Mouse (Mus musculus): ENCODE measurements around the gene Pde8b. TPM values are rescaled to one million over a fixed set of nuclear protein-coding genes. Genes with fewer than 3 reads are reported as not detected.

Pde8b gene
- total RNA-seq, 2 experiments from 2014 or later = 4.0 to 4.4 TPM

DNA sequence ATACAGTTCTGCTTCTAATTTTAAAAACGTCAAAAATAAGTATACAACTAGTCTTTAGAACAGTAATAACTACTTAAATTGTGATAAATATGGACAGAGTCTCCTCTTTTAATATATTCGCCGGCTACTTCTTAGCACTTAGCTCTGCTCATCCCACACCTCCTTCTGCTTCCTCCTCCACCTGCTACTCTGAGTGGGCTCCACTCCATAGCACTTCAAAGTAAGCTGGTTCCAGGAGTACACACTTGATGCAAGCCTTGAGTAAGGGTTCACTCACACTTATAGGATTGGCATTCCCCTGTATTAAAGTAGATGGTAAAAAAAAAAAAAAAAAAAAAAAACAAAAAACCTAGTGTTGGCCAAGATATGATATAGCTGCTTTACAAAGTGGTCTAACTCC lies 89.9 kb downstream of the Pde8b start:
- no peak for DNase-seq (ENCODE audit: low spot score in 2 of 2)

DNA sequence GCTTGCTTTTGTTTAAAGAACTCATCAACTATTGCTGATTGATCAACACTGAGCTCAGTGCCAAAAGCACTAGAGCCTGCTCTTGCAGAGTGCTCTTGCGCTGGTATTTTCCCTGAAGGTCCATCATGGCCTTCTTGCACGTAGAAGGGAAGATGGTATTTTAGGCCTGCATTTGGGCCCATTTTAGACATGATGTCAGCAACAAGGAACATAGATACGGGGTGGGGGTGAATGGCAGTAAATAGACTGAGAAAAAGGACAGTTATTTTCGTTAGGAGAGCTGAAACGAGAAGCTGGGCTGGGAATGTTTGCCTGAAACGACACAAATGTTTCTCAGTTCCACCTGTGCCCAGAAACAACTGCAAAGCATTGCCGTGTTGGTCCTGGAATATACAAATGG lies 91.2 kb downstream of the Pde8b start:
- DNase-seq (ENCODE audit: low spot score in 2 of 2) = no peak

DNA sequence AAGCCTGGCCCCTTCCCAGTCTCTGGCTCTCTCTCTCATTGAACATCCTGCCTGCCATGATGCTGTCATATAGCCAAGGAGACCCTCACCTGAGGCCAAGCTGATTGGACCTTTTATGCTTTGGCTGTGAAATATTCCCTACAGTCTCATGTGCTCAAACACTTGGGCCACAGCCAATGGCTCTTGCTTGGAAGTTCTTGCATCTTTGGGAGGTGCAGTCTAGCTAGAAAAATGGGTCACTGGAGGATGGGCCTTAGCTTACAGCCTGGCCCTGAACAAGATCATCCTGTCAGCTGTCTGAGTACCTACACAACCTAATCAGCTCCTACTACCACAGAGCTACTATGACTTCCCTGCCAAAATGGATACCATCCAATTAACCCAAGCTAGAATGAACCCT lies 105.4 kb downstream of the Pde8b start:
- no peak for DNase-seq (ENCODE audit: low spot score in 2 of 2)

DNA sequence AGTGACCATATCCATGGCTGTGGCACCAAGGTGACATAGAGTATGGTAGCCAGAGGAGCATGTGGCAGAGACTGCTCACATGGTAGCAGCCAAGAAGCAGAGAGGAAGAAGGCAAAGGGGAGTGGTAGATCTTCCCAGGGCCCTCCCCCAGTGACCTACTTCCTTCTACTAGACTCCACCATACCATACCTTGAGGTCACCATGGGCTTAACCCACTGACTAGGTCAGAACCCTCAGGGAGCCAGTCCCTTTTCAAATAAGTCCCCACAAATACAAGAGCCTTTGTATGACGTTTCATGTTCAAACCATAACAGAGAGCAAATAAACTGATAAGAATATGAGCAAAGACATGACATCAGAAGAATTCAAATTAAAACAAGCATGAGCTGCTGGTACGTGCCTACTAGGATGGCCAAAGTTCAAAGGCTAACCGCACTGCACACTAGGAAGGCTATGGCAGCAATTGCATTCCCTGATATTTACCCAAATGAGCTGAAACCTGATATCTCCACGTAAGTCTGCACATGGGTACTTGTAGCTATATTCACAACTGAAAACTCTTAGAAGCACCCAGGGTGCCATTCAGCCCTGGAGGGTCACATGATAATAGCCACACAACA lies 109.6 kb downstream of the Pde8b start:
- no peak for DNase-seq (ENCODE audit: low spot score in 2 of 2)

DNA sequence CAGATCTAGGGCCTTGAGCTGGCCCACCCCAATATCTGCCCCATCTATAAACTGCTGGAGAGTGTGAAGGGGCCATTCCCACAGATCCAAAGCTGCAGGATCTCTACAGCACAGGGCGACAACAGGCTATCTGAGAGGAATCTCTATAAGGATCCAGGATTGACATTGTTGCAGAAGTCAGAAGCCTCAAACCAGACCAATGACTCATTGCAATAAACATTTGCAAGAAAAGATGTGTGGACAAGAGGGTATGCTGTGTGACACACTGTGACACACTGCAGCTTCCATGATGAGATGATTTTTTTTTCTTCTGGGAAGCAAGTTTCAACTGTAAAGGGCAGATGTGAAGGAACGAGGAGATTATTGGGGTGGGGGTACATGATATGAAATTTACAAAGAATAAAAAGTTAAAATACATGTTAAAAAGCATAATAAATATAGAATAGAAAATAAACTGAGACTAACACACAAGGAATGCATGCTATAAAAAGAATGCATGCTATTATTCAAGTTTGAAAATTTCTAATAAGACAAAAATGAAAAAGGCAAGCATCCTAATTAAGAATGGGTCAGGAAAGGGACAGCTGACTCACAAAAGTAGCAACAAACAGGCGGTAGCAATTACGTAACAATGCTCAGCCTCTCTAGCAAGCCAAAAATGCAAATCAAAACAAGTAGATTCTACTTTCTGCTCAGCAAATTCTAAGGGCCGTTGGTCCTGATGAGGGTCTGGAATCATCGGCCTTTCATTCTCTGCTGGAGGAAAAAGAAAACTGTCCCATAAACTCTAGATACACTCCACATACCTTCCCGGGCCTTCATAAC lies 114.6 kb downstream of the Pde8b start:
- no peak for DNase-seq (ENCODE audit: low spot score in 2 of 2)

DNA sequence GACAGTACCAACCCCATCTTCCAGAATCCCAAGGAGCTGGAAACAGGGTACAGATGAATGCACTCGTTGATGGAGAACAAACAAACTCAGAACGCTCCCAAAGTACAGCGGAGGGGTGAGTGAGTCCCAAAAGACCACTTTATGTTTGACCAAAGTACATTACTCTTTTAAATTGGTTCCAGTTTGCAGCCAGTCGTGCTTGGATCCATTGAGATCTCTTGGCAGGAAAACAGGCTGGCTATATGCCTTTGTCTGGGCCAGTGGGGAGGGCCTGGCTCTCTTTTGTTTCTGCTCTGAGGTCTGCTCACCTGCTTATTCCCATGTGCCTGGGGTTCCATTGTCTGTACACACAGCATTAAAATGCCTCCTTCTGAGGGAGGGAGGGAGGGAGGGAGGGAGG lies 118.3 kb downstream of the Pde8b start:
- DNase-seq (ENCODE audit: low spot score in 2 of 2) = no peak

DNA sequence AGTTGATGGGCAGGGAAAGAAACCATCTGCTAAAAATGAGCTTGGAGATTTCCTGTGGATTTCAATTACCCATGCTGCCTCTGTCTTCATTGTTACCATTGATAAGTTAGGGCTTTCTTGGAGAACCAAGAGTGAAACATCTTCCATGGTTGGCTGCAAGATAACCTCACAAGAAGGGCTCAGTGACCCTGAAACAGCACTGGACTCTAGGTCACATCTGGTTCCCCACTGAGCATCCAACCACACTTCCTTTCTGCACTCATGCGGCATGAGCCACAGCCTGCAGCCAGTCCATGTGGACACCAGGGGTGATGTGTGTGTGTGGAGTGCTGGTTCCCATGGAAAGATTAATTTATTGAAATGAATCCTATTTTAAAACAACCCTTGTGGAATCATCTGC lies 119.1 kb downstream of the Pde8b start:
- DNase-seq (ENCODE audit: low spot score in 2 of 2) = no peak

DNA sequence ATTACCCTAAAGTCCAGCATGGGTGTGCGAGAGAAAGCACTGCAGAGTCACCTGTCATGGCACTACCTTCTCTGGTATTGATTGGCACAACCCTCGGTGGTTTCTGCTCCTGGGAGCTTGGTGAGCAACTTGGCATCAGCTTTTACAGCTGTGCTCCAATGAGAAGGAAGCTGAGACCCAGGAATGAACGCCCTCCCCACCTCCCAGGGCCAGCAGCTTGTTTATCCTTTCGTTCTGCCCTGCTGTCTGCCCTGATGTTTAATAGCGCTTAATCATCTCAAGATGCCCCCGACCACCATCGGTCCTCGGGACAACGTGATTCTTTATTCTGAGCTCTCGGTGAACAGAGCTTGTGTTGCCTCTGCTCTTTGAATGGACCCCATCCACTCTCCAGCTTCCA lies 122.8 kb downstream of the Pde8b start:
- DNase-seq (ENCODE audit: low spot score in 2 of 2) = no peak

DNA sequence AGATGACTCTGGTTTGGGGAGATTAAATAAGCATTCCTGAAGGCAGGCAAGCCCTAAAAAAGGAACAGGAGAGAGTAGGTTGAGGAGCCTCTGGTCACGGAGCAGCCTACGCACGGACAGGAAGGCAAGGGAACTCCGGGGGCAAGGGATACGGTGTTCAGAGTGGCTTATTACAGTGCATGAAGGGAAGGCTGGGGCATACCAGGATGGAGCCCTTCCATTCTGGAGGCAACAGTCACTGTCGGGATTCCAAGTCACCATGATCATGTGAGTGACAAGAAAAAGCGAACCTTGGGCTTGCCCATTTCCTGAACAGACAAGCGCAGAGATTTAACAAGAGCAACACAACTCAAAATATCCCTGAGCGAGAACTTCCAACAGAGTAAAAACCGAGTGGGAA lies 123.3 kb downstream of the Pde8b start:
- no peak for DNase-seq (ENCODE audit: low spot score in 2 of 2)

DNA sequence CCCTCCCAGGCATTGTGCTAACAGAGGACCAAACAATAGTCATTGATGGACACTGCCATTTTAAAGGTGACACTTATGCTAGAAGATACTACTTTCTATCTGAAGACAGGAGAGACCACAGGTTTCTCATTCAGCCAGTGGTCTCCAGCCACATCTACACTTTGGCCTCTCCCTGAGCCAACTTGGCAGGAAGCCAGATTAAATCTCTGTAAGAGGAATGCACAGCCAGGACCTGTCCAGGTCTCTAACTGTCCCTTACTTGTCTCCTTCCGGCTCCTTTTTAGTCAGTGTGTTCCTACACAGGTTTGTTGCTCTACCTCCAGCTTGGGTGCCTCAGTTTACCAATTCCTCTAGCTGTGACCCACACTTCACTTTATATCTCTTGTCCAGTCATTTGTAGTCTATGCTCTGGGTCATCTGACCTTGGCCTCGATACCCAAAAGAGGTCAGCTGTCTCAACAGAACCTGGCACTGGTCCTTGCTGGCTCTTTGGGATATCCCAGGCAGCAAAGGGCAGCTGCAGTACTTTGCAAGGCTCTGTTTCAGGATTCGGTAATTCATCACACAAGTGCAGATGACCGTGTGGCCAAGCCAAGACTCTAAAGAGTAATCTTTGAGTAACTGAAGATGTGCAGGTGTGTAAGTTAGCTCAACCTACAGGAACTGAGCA lies 124.5 kb downstream of the Pde8b start:
- no peak for DNase-seq (ENCODE audit: low spot score in 2 of 2)

DNA sequence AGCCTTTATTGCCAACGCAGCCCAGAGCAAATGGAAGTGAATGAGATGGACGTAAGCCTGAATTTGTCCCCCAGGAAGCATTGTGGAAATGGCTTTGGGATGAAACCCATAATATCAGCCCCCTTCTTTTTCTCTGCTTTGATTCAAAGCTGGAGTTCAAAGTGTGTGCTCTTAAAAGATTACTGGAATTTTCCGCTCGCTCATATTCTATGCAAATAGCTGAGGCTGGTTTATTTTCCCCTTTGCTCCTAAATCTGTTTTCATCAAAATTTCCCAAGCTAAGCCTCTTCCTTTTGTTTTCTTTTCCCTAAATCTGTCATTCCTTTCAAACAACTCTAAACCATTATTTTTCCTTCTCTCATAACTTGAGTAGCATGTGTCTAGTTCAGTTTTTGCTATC lies 129.6 kb downstream of the Pde8b start:
- no peak for DNase-seq (ENCODE audit: low spot score in 2 of 2)

DNA sequence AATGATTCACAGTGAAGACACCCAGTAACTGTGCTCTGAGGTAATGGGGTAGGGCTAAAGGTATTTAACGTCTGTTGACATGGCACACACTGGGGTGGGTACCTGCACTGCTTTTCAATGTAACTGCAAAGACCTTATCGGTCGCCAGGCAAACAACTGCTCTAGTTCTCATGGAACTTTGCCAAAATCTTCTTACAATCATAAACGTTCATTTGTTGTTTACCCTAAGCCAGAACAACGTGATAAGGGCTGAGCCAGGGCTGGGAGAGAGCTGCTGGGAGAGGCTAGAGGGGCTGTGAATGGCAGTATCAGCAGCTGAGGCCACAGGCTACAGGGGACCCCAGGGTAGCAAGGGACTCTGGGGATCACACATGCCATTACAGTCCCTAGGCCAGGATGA lies 136.4 kb downstream of the Pde8b start:
- DNase-seq (ENCODE audit: low spot score in 2 of 2) = no peak

DNA sequence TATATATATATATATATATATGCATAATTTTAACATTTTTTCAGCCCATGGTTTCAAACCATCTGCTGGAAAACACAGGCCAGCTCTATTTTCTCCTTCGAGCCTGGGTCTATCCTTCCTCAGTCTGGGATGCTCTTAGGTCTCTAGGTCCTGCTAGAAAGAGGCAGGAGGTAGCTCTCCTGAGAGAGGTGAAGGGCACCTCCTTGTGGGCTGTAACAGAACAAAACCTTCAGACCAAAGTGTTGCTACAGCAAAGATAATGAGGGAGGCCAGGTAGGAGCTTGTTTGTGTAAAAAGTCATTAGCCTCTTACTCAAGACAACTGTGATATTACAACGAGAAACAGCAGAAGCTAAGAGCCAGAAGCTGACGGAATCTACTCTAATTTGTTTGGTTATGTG lies 140.6 kb downstream of the Pde8b start:
- no peak for DNase-seq (ENCODE audit: low spot score in 2 of 2)

DNA sequence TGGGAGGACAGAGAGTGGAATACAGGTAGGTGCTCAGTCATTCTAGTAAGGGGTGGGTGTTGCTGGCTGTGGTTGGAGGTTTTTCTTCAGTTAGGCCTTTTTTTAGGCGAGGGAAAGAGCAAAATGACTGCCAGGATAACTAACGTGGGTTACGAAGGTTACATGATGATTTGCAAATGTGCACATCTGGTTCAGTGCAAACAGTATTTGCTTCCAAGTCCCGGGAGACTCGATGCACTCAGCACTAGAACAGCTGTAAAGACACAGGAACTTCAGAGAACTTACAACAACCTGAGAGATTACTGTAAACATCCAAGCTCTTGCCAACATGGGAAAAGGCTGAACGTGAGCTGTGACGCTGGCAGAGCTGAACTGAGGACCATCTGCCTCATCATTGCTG lies 142.1 kb downstream of the Pde8b start:
- no peak for DNase-seq (ENCODE audit: low spot score in 2 of 2)

DNA sequence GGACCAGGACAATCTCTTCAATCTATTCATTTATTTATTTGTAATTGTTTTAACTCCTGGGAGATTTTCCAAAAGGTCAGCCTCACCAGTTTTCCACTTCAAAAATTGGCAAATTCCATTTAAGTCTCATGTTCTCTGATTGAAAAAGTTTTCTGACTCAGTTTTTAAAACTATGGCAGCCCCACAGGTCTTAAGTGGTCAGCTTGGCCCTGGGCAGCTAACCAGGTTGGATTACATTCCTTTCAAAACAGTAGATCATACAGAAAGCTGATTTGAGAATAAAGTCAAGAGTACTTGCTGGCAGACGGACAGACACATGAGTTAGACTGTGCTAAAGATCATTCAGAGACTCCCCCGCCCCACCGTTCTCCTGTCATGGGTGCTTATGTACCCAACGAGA lies 145.3 kb downstream of the Pde8b start:
- no peak for DNase-seq (ENCODE audit: low spot score in 2 of 2)

DNA sequence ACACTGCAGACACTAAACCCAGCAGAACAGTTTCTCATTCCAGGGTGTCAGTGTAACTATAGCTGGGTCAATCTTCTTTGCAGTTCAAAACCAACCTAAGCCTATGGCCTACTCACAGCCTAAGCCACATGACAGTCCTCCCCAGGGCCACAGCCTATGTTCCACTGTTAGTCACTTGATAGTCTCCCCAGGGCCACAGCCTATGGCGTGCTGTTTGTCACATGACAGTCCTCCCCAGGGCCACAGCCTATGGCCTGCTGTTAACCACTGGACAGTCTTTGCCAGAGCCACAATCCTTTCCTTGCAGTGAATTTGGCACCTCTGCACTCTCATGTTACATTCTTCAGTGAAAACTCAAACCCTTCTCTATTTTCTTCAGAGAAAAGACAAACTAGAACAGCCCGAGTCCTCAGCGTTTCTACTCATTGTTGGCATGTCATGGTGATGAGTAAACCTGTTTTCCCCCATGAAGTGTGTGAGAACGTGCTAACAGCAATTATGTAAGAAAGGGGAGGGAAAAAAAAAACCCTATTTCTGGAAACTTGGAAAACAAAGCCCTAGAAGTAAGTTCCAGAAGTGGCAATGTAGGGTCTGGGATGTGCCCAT lies 147.0 kb downstream of the Pde8b start:
- DNase-seq (ENCODE audit: low spot score in 2 of 2) = no peak

DNA sequence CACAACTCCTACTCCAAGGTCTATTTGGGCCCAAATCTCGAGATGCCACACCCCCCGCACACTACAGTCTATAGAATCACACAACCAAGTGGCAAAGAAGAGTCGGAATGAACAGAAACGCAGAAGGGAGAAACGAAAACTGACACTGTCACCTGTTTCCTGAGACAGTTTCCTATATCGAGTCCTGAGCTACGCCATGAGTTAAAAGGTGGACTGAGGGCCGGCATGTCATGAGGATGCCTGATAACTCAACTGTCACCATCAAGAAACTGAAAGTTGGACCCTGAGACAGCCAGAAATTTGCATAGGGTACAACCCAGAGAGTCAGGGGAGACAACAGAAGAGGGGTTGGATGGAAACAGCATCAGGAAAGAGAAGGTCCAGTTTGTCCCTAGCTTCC lies 148.8 kb downstream of the Pde8b start:
- no peak for DNase-seq (ENCODE audit: low spot score in 2 of 2)

DNA sequence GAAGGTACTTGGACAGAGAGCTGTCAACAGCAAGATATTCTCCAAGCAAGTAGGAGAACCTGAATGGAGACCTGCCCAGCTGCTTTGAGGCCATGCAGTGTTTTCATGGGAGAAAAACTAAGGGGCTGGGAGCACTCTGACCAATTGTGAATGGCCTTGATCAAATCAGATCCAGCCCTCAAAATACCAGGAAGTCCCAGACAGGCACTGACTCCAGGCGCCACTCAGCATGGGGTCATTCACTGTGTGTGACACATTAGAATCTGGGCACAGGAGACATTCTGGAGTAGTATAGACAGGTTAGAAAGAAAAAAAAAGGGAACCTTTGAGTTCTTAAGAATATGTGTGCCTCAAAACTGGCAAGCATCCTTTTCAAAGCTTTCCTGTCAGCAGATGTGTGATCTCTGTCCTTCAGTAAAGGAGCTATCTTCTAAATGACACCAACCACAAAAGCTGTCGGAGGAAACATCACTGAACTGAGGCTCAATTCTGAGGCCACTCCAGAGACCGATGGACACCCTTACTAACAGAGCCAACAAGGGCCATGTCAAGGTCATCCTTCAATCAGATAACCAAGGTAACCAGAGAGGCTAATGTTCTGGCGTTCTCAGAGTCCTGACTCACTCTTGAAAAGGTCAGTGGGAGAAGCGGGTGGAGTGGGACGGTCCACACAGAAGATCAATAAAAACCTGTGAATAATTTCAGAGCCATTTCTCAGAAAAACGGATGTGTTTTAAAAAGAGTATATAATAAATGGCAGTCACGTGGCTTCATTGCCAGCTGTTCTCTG lies 151.0 kb downstream of the Pde8b start:
- no peak for DNase-seq (ENCODE audit: low spot score in 2 of 2)

DNA sequence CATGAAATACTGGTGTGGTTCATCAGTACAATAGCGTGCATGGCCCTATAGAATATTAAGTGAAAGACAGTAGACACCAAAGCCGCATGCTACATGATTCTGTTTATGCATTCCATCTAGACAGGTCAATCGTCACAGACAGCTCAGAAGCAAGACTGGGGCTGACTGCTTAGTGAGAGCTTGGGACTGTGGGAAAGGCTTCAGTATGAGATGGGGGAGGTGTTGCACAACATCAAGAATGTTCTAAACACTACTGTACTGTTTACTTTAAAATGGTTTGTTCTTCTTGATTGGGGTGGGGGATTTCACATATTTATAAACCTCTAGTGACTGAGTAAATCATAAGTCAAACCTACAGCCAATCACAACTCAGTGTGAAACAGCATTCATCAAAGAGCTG lies 153.5 kb downstream of the Pde8b start:
- no peak for DNase-seq (ENCODE audit: low spot score in 2 of 2)

DNA sequence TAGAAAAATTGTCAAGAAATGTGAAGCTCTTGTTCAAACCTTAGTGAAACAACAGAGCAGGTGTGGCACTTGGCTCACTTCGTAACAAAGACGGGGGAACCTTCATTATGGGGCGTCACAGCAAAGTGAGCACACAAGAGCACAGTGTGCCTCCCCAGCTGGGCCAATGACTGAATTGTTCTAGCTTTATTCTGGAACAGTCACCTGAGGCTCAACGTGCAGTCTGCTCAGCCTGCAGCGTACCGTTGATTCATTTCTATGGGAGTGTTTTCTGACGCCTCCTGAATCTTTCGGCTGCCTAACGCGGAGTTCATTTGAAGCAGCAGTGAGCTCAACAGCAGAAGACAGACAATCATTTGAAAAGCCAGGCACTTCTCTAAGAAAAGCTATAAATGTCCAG lies 154.3 kb downstream of the Pde8b start:
- DNase-seq (ENCODE audit: low spot score in 2 of 2) = no peak

Measured in gastrocnemius, postnatal 4 days (tissue).